Mouse (Mus musculus): ENCODE results near the gene Fam53b.

Fam53b gene

GRCm38 (mm10) chr7:132811716-132812618, 1.7 kb downstream of the Fam53b start:
- no peak for DNase-seq (ENCODE audit: low read depth, low spot score)

GRCm38 (mm10) chr7:132810879-132811278, 2.8 kb downstream of the Fam53b start:
- DNase-seq (ENCODE audit: low read depth, low spot score): peak; percentile 80

GRCm38 (mm10) chr7:132810368-132810767, 3.3 kb downstream of the Fam53b start:
- DNase-seq (ENCODE audit: low read depth, low spot score): no peak

GRCm38 (mm10) chr7:132809721-132810120, 4.0 kb downstream of the Fam53b start:
- DNase-seq (ENCODE audit: low read depth, low spot score): no peak

- DNase-seq (ENCODE audit: low read depth, low spot score): no peak
These were observed 4.6 kb downstream of the Fam53b start for GRCm38 (mm10) chr7:132808841-132809682.

GRCm38 (mm10) chr7:132808051-132808796, 5.5 kb downstream of the Fam53b start:
- DNase-seq (ENCODE audit: low read depth, low spot score): no peak

- no peak for DNase-seq (ENCODE audit: low read depth, low spot score)
These were observed 6.5 kb downstream of the Fam53b start for GRCm38 (mm10) chr7:132806926-132807857.

GRCm38 (mm10) chr7:132806286-132806685, 7.4 kb downstream of the Fam53b start:
- no peak for DNase-seq (ENCODE audit: low read depth, low spot score)

- DNase-seq (ENCODE audit: low read depth, low spot score): no peak
These were observed 8.7 kb downstream of the Fam53b start for GRCm38 (mm10) chr7:132804951-132805350.

- DNase-seq (ENCODE audit: low read depth, low spot score): no peak
These were observed 9.2 kb downstream of the Fam53b start for GRCm38 (mm10) chr7:132804461-132804860.

GRCm38 (mm10) chr7:132803962-132804361, 9.7 kb downstream of the Fam53b start:
- no peak for DNase-seq (ENCODE audit: low read depth, low spot score)

- no peak for DNase-seq (ENCODE audit: low read depth, low spot score)
These were observed 10.3 kb downstream of the Fam53b start for GRCm38 (mm10) chr7:132803336-132803735.

- no peak for DNase-seq (ENCODE audit: low read depth, low spot score)
These were observed 11.0 kb downstream of the Fam53b start for GRCm38 (mm10) chr7:132802691-132803090.

GRCm38 (mm10) chr7:132802066-132802465, 11.6 kb downstream of the Fam53b start:
- no peak for DNase-seq (ENCODE audit: low read depth, low spot score)

- no peak for DNase-seq (ENCODE audit: low read depth, low spot score)
These were observed 12.2 kb downstream of the Fam53b start for GRCm38 (mm10) chr7:132801509-132801908.

GRCm38 (mm10) chr7:132800868-132801267, 12.8 kb downstream of the Fam53b start:
- no peak for DNase-seq (ENCODE audit: low read depth, low spot score)

GRCm38 (mm10) chr7:132799119-132800016, 14.3 kb downstream of the Fam53b start:
- no peak for DNase-seq (ENCODE audit: low read depth, low spot score)

GRCm38 (mm10) chr7:132795141-132795540, 18.5 kb downstream of the Fam53b start:
- DNase-seq (ENCODE audit: low read depth, low spot score): no peak

GRCm38 (mm10) chr7:132793467-132793866, 20.2 kb downstream of the Fam53b start:
- no peak for DNase-seq (ENCODE audit: low read depth, low spot score)
